Mouse (Mus musculus) neural tube, embryonic 14.5 days (tissue): Measurements from ENCODE around the gene Lmo7. TPM values are rescaled to one million over a fixed set of nuclear protein-coding genes. Genes with fewer than 3 reads are reported as not detected.
A peak's percentile ranks its signal among the peaks of the same experiment; 100 is the strongest.

Source experiments
- ATAC-seq: fragments of 200-750 bp; cut with Nextera tagmentation; 2 replicates; pipeline ENCODE4 v1.8.0; 2017; ENCODE audit warnings: low read depth, mild to moderate bottlenecking, moderate TSS enrichment, moderate library complexity
- H3K27ac ChIP-seq: fragments of 300-500 bp; sonication (generic); 2 replicates; pipeline ENCODE4 v1.5.1; 2014; ENCODE audit warnings: low read depth, mild to moderate bottlenecking, control low read depth, low read length, moderate library complexity, mixed read lengths
- H3K27me3 ChIP-seq: fragments of 300-500 bp; sonication (generic); 2 replicates; pipeline ENCODE4 v1.6.1; 2014; ENCODE audit warnings: low read length; ENCODE audit not compliant: control insufficient read depth, insufficient read depth
- H3K36me3 ChIP-seq: fragments of 300-500 bp; sonication (generic); 2 replicates; pipeline ENCODE4 v1.6.1; 2014; ENCODE audit warnings: low read length, mixed read lengths; ENCODE audit not compliant: control insufficient read depth, insufficient read depth
- H3K4me1 ChIP-seq: fragments of 300-500 bp; sonication (generic); 2 replicates; pipeline ENCODE4 v1.6.1; 2014; ENCODE audit warnings: low read length; ENCODE audit not compliant: control insufficient read depth, insufficient read depth
- H3K4me2 ChIP-seq: fragments of 300-500 bp; sonication (generic); 2 replicates; pipeline ENCODE4 v1.6.1; 2014; ENCODE audit warnings: mild to moderate bottlenecking, low read depth, low read length, control low read depth
- H3K4me3 ChIP-seq: fragments of 300-500 bp; sonication (generic); 2 replicates; pipeline ENCODE4 v1.5.1; 2014; ENCODE audit warnings: low read depth, low read length, control low read depth, mixed read lengths
- H3K9ac ChIP-seq: fragments of 300-500 bp; sonication (generic); replicated peaks from 2 replicates; pipeline ENCODE4 v1.6.1; 2014; ENCODE audit warnings: low read depth, mild to moderate bottlenecking, control low read depth, low read length, mixed read lengths
- H3K9me3 ChIP-seq: fragments of 300-500 bp; sonication (generic); 2 replicates; pipeline ENCODE4 v1.6.1; 2016; ENCODE audit warnings: low read length; ENCODE audit not compliant: control insufficient read depth
- WGBS: fragments of 180-500 bp; shearing (Covaris S2); extraction: QIAGEN DNeasy Blood & Tissue Kit; methylation state at CpG from one replicate; pipeline ENCODE4 v1.1.7; 2014; 5-methylcytosine and 5-hydroxymethylcytosine counted together
- polyA plus RNA-seq: library from polyadenylated mRNA; unstranded; fragments of >200 nt; fragmentation: Nextera tagmentation; extraction: Ambion mirVana; gene quantifications from 2 replicates; pipeline ENCODE4 v1.2.1, GENCODE M21; 2014

Gene Lmo7
- polyA plus RNA-seq, 1 experiment from 2014 or later: 1.7 TPM

DNA sequence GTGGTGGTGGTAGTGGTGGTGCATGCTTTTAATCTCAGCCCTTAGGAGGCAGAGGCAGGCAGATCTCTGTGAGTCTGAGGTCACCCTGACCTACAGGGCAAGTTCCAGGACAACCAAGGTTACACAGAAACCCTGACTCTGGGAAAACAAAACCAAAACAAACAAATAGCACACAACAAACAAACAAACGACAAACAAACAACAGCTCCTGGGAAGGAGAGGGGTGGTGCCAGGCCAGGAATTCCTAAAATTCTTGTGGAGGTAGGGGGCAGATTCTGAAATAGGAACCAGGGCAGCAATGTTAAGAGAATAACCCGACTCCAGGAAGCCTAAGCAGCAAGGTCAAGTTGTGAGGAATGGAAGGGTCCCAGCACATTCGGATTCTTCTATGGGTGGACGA is 7.7 kb downstream of the Lmo7 start:
- Histone ChIP-seq H3K36me3 (no peaks in the 10 kb centered on the region), H3K27me3 (no peaks in the 10 kb centered on the region), H3K4me3 (no peak overlapping the region), H3K4me2 (no peak overlapping the region), H3K9me3 (no peaks in the 10 kb centered on the region), H3K4me1 (no peaks in the 10 kb centered on the region), H3K27ac (no peak overlapping the region), H3K9ac (no peak overlapping the region)
- 84% methylated on average over 4 of the region's 4 CpGs for WGBS
- no peak for ATAC-seq

DNA sequence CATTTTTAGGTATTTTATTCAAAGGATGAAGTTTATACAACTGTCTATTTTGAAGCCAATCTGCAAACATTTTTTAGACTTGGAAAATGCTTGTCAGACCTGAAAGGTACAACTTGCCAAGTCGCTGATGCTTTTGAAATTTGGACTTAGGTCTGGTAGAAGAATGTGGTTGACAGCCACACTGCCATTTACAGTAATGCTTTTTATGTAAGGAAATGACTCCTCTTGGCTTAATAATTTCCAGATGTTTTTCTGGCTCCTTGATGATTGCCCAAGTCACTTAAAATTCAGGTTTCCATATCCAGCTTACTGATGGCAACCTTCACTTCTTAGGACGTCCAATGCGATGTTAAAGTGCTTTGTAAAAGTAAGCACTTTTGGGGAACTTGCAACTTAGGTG is 16.9 kb downstream of the Lmo7 start:
- Histone ChIP-seq H3K27me3 (no peaks in the 10 kb centered on the region), H3K9ac (no peak overlapping the region), H3K4me2 (no peak overlapping the region), H3K4me1 (no peaks in the 10 kb centered on the region), H3K27ac (no peak overlapping the region), H3K36me3 (no peaks in the 10 kb centered on the region), H3K4me3 (no peak overlapping the region), H3K9me3 (no peaks in the 10 kb centered on the region)
- 93% methylated on average over 3 of the region's 3 CpGs for WGBS
- ATAC-seq: no peak

GRCm38 (mm10) chr14:101747811-101748210 is 18.1 kb downstream of the Lmo7 start:
- H3K4me3 ChIP-seq: no peak overlapping the region
- no peaks in the 10 kb centered on the region for H3K27me3 ChIP-seq
- no peaks in the 10 kb centered on the region for H3K9me3 ChIP-seq
- H3K27ac ChIP-seq: no peak overlapping the region
- no peak for ATAC-seq
- no peak overlapping the region for H3K9ac ChIP-seq
- H3K36me3 ChIP-seq: no peaks in the 10 kb centered on the region
- no peaks in the 10 kb centered on the region for H3K4me1 ChIP-seq
- WGBS: 98% methylated on average over 11 of the region's 11 CpGs
- H3K4me2 ChIP-seq: no peak overlapping the region

GRCm38 (mm10) chr14:101748436-101748835 is 18.7 kb downstream of the Lmo7 start:
- no peak overlapping the region for H3K4me2 ChIP-seq
- 91% methylated on average over 7 of the region's 7 CpGs for WGBS
- H3K27ac ChIP-seq: no peak overlapping the region
- H3K4me1 ChIP-seq: no peaks in the 10 kb centered on the region
- H3K36me3 ChIP-seq: no peaks in the 10 kb centered on the region
- no peaks in the 10 kb centered on the region for H3K9me3 ChIP-seq
- H3K9ac ChIP-seq: no peak overlapping the region
- H3K4me3 ChIP-seq: no peak overlapping the region
- ATAC-seq: no peak
- H3K27me3 ChIP-seq: no peaks in the 10 kb centered on the region

- Histone ChIP-seq H3K36me3 (no peaks in the 10 kb centered on the region), H3K9me3 (no peaks in the 10 kb centered on the region), H3K27ac (no peak overlapping the region), H3K9ac (no peak overlapping the region), H3K4me2 (no peak overlapping the region), H3K4me3 (no peak overlapping the region), H3K4me1 (no peaks in the 10 kb centered on the region), H3K27me3 (no peaks in the 10 kb centered on the region)
- WGBS: 83% methylated on average over 4 of the region's 4 CpGs
- no peak for ATAC-seq
Observed at GRCm38 (mm10) chr14:101750910-101751309, 21.2 kb downstream of the Lmo7 start.

DNA sequence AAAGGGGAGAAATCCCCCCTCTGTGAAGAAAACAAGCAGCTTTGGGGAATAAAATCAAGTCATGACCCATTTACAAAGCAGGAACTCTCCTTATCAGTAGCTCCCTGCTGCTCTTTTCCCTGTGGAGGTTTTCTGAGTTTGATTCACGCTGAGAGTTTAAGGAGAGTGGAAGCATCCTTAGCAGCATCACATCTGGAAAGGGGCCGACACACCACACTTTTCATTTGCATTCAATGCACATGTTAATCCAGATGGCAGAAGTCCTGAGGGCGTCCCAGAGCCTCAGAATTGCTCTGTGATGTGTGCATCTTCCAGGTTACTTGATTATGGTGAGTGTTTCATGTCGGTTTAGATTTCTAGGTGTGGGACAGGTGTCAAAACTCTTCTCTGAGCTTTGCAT is 25.7 kb downstream of the Lmo7 start:
- H3K4me3 ChIP-seq: no peak overlapping the region
- 36% methylated on average over 4 of the region's 4 CpGs for WGBS
- H3K4me2 ChIP-seq: no peak overlapping the region
- ATAC-seq: 0 out of 2 replicates have a peak, but pooled peaks have one; percentile 17
- no peaks in the 10 kb centered on the region for H3K9me3 ChIP-seq
- H3K27ac ChIP-seq: no peak overlapping the region
- H3K9ac ChIP-seq: no peak overlapping the region
- H3K27me3 ChIP-seq: no peaks in the 10 kb centered on the region
- no peaks in the 10 kb centered on the region for H3K4me1 ChIP-seq
- H3K36me3 ChIP-seq: no peaks in the 10 kb centered on the region

DNA sequence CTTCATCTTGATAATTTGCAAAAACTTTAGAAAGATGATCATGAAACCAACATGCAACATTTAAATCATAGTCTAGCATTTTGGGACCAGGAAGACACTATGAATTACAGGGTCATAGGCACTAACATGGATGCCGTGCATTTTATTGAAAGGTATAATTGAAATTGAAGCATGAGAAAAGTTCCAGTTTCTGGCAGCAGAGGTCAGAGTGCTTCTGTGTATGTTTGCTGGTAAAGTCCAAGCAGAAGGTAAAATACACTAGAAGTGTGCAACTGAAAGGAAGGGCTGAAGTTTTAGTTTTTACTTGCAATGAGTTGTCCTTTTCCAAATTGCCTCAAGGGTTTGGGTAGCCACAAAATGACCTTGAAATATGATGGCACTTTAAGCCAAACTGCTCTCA is 32.5 kb downstream of the Lmo7 start:
- Histone ChIP-seq H3K4me3 (no peak overlapping the region), H3K4me2 (no peak overlapping the region), H3K4me1 (no peaks in the 10 kb centered on the region), H3K27me3 (no peaks in the 10 kb centered on the region), H3K9ac (no peak overlapping the region), H3K9me3 (no peaks in the 10 kb centered on the region), H3K36me3 (no peaks in the 10 kb centered on the region), H3K27ac (no peak overlapping the region)
- ATAC-seq: no peak
- WGBS: 50% methylated on average over 1 of the region's 1 CpGs

GRCm38 (mm10) chr14:101763762-101764295 is 34.1 kb downstream of the Lmo7 start:
- Histone ChIP-seq H3K27me3 (no peaks in the 10 kb centered on the region), H3K9ac (no peak overlapping the region), H3K36me3 (no peaks in the 10 kb centered on the region), H3K9me3 (no peaks in the 10 kb centered on the region), H3K4me1 (no peaks in the 10 kb centered on the region), H3K4me2 (no peak overlapping the region), H3K4me3 (no peak overlapping the region), H3K27ac (no peak overlapping the region)
- no peak for ATAC-seq
- 43% methylated on average over 3 of the region's 3 CpGs for WGBS

GRCm38 (mm10) chr14:101771336-101771735 is 41.6 kb downstream of the Lmo7 start:
- Histone ChIP-seq H3K4me2 (no peak overlapping the region), H3K9me3 (no peaks in the 10 kb centered on the region), H3K4me3 (no peak overlapping the region), H3K27me3 (no peaks in the 10 kb centered on the region), H3K27ac (no peak overlapping the region), H3K4me1 (no peaks in the 10 kb centered on the region), H3K9ac (no peak overlapping the region), H3K36me3 (no peaks in the 10 kb centered on the region)
- no peak for ATAC-seq
- 94% methylated on average over 5 of the region's 5 CpGs for WGBS
